Mouse (Mus musculus): ENCODE results near the gene Dad1. TPM values are rescaled to one million over a fixed set of nuclear protein-coding genes. Genes with fewer than 3 reads are reported as not detected.

Dad1 gene
- polyA plus RNA-seq, 2 experiments, result 133 to 224 TPM

GRCm38 (mm10) chr14:54190305-54191025, 63.4 kb downstream of the Dad1 start:
- Histone ChIP-seq H3K4me3 (ENCODE audit: insufficient read depth in 1 of 2, low read depth in 2 of 2, low read length in 2 of 2) (no peak overlapping the region), H3K27me3 (ENCODE audit: control insufficient read depth, insufficient read depth, low read length) (no peaks in the 10 kb centered on the region; the same call in 1 of the 2 replicates), H3K4me2 (ENCODE audit: low read depth) (no peak overlapping the region), H3K4me1 (replicated peaks; ENCODE audit: control insufficient read depth in 2 of 2, insufficient read depth in 2 of 2, low read length in 1 of 2) (no peaks in the 10 kb centered on the region), H3K9ac (replicated peaks) (no peak overlapping the region), H3K9me3 (ENCODE audit: control insufficient read depth, low read length) (no peaks in the 10 kb centered on the region), H3K36me3 (replicated peaks; ENCODE audit: control insufficient read depth, insufficient read depth, low read depth) (no peaks in the 10 kb centered on the region), H3K27ac (no peak overlapping the region)
- ATAC-seq (ENCODE audit: insufficient read depth), result no peak
- WGBS (ENCODE audit: insufficient replicate concordance), result 39% methylated on average over 7 of the region's 7 CpGs
- TF ChIP-seq EP300 (IDR thresholded peaks at IDR 0.05; ENCODE audit: low read depth) (no peak), CTCF (IDR thresholded peaks at IDR 0.05; ENCODE audit: low read depth) (no peak)
- no peak for DNase-seq (ENCODE audit: low read depth in 3 of 3, low spot score in 3 of 3)

GRCm38 (mm10) chr14:54189255-54189654, 64.6 kb downstream of the Dad1 start:
- Histone ChIP-seq H3K4me2 (ENCODE audit: low read depth) (no peak overlapping the region), H3K4me3 (ENCODE audit: insufficient read depth in 1 of 2, low read depth in 2 of 2, low read length in 2 of 2) (no peak overlapping the region), H3K9ac (replicated peaks) (no peak overlapping the region), H3K27me3 (ENCODE audit: control insufficient read depth, insufficient read depth, low read length) (no peaks in the 10 kb centered on the region; the same call in 1 of the 2 replicates), H3K4me1 (replicated peaks; ENCODE audit: control insufficient read depth in 2 of 2, insufficient read depth in 2 of 2, low read length in 1 of 2) (no peaks in the 10 kb centered on the region), H3K27ac (no peak overlapping the region), H3K36me3 (replicated peaks; ENCODE audit: control insufficient read depth, insufficient read depth, low read depth) (no peaks in the 10 kb centered on the region), H3K9me3 (ENCODE audit: control insufficient read depth, low read length) (no peaks in the 10 kb centered on the region)
- no peak for ATAC-seq (ENCODE audit: insufficient read depth)
- TF ChIP-seq EP300 (IDR thresholded peaks at IDR 0.05; ENCODE audit: low read depth), result no peak
- no peak for TF ChIP-seq CTCF (IDR thresholded peaks at IDR 0.05; ENCODE audit: low read depth)
- 61% methylated on average over 3 of the region's 3 CpGs for WGBS (ENCODE audit: insufficient replicate concordance)
- DNase-seq (ENCODE audit: low read depth in 3 of 3, low spot score in 3 of 3), result no peak

GRCm38 (mm10) chr14:54187211-54187610, 66.7 kb downstream of the Dad1 start:
- H3K9me3 ChIP-seq (ENCODE audit: control insufficient read depth, low read length), result no peaks in the 10 kb centered on the region
- ATAC-seq (ENCODE audit: insufficient read depth) (no peak), DNase-seq (ENCODE audit: low read depth in 3 of 3, low spot score in 3 of 3) (no peak)
- no peak for TF ChIP-seq EP300 (IDR thresholded peaks at IDR 0.05; ENCODE audit: low read depth)
- TF ChIP-seq CTCF (IDR thresholded peaks at IDR 0.05; ENCODE audit: low read depth), result no peak
- H3K4me3 ChIP-seq (ENCODE audit: insufficient read depth in 1 of 2, low read depth in 2 of 2, low read length in 2 of 2), result no peak overlapping the region
- no peak overlapping the region for H3K9ac ChIP-seq (replicated peaks)
- H3K4me1 ChIP-seq (replicated peaks; ENCODE audit: control insufficient read depth in 2 of 2, insufficient read depth in 2 of 2, low read length in 1 of 2), result no peaks in the 10 kb centered on the region
- WGBS (ENCODE audit: insufficient replicate concordance), result 58% methylated on average over 6 of the region's 6 CpGs
- no peak overlapping the region for H3K4me2 ChIP-seq (ENCODE audit: low read depth)
- H3K36me3 ChIP-seq (replicated peaks; ENCODE audit: control insufficient read depth, insufficient read depth, low read depth), result no peaks in the 10 kb centered on the region
- no peaks in the 10 kb centered on the region for H3K27me3 ChIP-seq (ENCODE audit: control insufficient read depth, insufficient read depth, low read length)
- H3K27ac ChIP-seq, result no peak overlapping the region

Other genes with a start within 250 kb of the Dad1 start
- 5.9 and 6.1 TPM in 2 replicates for gene Abhd4, start 84 bp upstream of the Dad1 start, polyA plus RNA-seq (2012; rRNA removed)
- 14.9 and 18.3 TPM in 2 replicates for gene Abhd4, start 84 bp upstream of the Dad1 start, polyA plus RNA-seq (2014; fragmentation: Nextera tagmentation; extraction: Ambion mirVana)
- gene Olfr49, start 30.8 kb upstream of the Dad1 start, polyA plus RNA-seq (2012; rRNA removed), result not detected in 2 replicates
- not detected in 2 replicates for gene Olfr49, start 30.8 kb upstream of the Dad1 start, polyA plus RNA-seq (2014; fragmentation: Nextera tagmentation; extraction: Ambion mirVana)
- 27.9 and 29.8 TPM in 2 replicates for gene Oxa1l, start 106.7 kb upstream of the Dad1 start, polyA plus RNA-seq (2012; rRNA removed)
- gene Oxa1l, start 106.7 kb upstream of the Dad1 start, polyA plus RNA-seq (2014; fragmentation: Nextera tagmentation; extraction: Ambion mirVana), result 17.4 and 20.1 TPM in 2 replicates
- gene Slc7a7, start 163.7 kb upstream of the Dad1 start, polyA plus RNA-seq (2012; rRNA removed), result 7.8 and 8.7 TPM in 2 replicates
- 4.9 and 6.2 TPM in 2 replicates for gene Slc7a7, start 163.7 kb upstream of the Dad1 start, polyA plus RNA-seq (2014; fragmentation: Nextera tagmentation; extraction: Ambion mirVana)
- 107 and 177 TPM in 2 replicates for gene Mrpl52, start 172.8 kb upstream of the Dad1 start, polyA plus RNA-seq (2012; rRNA removed)
- gene Mrpl52, start 172.8 kb upstream of the Dad1 start, polyA plus RNA-seq (2014; fragmentation: Nextera tagmentation; extraction: Ambion mirVana), result 218 and 228 TPM in 2 replicates
- 17.7 and 19.0 TPM in 2 replicates for gene Mmp14, start 177.5 kb upstream of the Dad1 start, polyA plus RNA-seq (2012; rRNA removed)
- 14.4 and 15.5 TPM in 2 replicates for gene Mmp14, start 177.5 kb upstream of the Dad1 start, polyA plus RNA-seq (2014; fragmentation: Nextera tagmentation; extraction: Ambion mirVana)
- 12.8 and 12.9 TPM in 2 replicates for gene Lrp10, start 210.0 kb upstream of the Dad1 start, polyA plus RNA-seq (2012; rRNA removed)
- gene Lrp10, start 210.0 kb upstream of the Dad1 start, polyA plus RNA-seq (2014; fragmentation: Nextera tagmentation; extraction: Ambion mirVana), result 11.1 and 17.2 TPM in 2 replicates
- 0.09 and 0.12 TPM in 2 replicates for gene Rem2, start 222.0 kb upstream of the Dad1 start, polyA plus RNA-seq (2012; rRNA removed)
- 0.05 TPM in 1 of 2 replicates, not detected in the other for gene Rem2, start 222.0 kb upstream of the Dad1 start, polyA plus RNA-seq (2014; fragmentation: Nextera tagmentation; extraction: Ambion mirVana)

Data from liver, embryonic 14.5 days (tissue).